In genomic region chr11:74523210-74523951, GRCm38 (mm10) we compare ENCODE assay signal across 1 mouse cellular context.
TF ChIP-seq lines count a peak whose summit lies in the region.

No protein-coding gene starts in this region.

TF ChIP-seq in CH12.LX, 34 proteins besides CTCF, POLR2A, EP300 and RAD21 (continued from another document):
- TF ChIP-seq GABPA (IDR thresholded peaks at IDR 0.05; ENCODE audit: insufficient replicate concordance, low read depth, low read length) (no peak), TBP (conservative IDR thresholded peaks at IDR 0.05; ENCODE audit: low read depth, low read length) (peak; percentile 86), MAZ (IDR thresholded peaks at IDR 0.05; ENCODE audit: low read depth, low read length) (no peak), MXI1 (IDR thresholded peaks at IDR 0.05; ENCODE audit: low read depth, low read length) (peak; percentile 97), MAFK (IDR thresholded peaks at IDR 0.05; ENCODE audit: insufficient replicate concordance, low read length) (peak; percentile 67; the same call in 1 of the 2 replicates), ETS1 (conservative IDR thresholded peaks at IDR 0.05; ENCODE audit: low read depth, low read length) (peak; percentile 93), UBTF (IDR thresholded peaks at IDR 0.05; ENCODE audit: low read depth, low read length) (no peak), ZNF384 (IDR thresholded peaks at IDR 0.05; ENCODE audit: low read depth, low read length) (0 out of 2 replicates have a peak, but pooled peaks have one; percentile 40), IRF4 (IDR thresholded peaks at IDR 0.05; ENCODE audit: low read depth, low read length) (peak; percentile 100)
TF ChIP-seq in CH12.LX: peak in this region for 24.
